Mouse (Mus musculus) ES-Bruce4 (cell line): ENCODE results near the gene Brd3.

ENCODE experiments used
- CTCF ChIP-seq: IDR thresholded peaks from one replicate; pipeline ENCODE4 v1.8.1; 2011; ENCODE audit warnings: low read depth, low read length
- POLR2A ChIP-seq: IDR thresholded peaks from one replicate; pipeline ENCODE4 v1.8.1; 2011; ENCODE audit warnings: low read length; ENCODE audit not compliant: insufficient read depth

DNA sequence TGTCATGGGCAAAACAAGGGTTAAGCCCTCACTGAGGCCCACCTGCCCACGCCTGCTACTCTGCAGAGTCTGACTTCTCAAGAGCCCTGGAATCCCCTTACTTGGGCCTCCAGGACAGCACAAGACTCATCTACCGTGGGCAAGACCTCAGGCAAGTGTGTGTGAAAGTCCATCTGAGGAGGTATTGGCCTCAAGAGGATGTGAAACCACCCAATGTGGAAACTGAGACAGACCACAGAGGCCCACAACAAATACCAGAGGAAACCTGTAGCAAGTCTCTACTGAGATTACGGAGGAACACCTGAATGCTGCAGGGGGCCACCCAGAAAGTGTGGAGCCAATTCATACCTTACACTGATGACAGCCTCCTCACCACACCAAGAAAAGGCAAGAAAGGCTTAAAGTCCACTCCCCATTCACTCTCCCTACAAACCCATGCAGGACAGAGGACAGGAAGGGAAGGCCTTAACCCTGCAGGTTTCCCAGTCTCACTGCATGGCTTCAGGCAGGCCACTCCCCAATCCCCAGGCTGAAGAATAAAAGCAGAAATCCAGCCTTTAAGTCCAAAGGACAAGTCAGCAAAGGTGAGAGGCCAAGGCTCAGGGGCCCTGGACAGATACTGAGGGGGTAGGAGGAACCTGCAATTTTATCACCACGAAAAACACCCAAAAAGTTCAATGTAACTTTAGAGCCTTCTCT is 38.0 kb downstream of the Brd3 start:
- no peak for TF ChIP-seq CTCF
- no peak for TF ChIP-seq POLR2A
